15 mouse cellular contexts compared by ENCODE assay signal in genomic region chr14:60559376-60559775, GRCm38 (mm10).
DNase-seq lines count a peak whose midpoint lies in the region; ATAC-seq lines count a peak whose summit lies in the region.
"Had no signal": no experiment of that assay in that cellular context is flagged by ENCODE, and none has a peak within 500 bp of the region (broad histone marks: within the 10 kb centered on the region; RNA-seq: fewer than 3 reads in every experiment).

No protein-coding gene starts in this region.

- peak; percentile 29 for DNase-seq in embryo, embryonic 10.5 days (ENCODE audit: low spot score)
- no peak for DNase-seq in embryo, embryonic 10 days (ENCODE audit: low spot score)
- peak; percentile 81 for DNase-seq in heart, adult 11 months
- no peak for DNase-seq in heart, adult 8-10 months (ENCODE audit: low spot score)
- DNase-seq in kidney, postnatal 10 days = peak; percentile 16
- DNase-seq in forelimb bud, embryonic 11.5 days (ENCODE audit: low read depth, low spot score) = peak; percentile 11
- DNase-seq in hindbrain, embryonic 11.5 days (ENCODE audit: low spot score) = no peak
- DNase-seq: kidney, adult 11 months had no signal

- H3K27ac ChIP-seq in kidney, embryonic 16.5 days (ENCODE audit: low read length) = no peak overlapping the region
- no peak overlapping the region for H3K27ac ChIP-seq in hindbrain, embryonic 11.5 days (ENCODE audit: low read depth, low read length)
- H3K27ac ChIP-seq: embryonic facial prominence, embryonic 12.5 days; heart, embryonic 13.5 days; hindbrain, embryonic 13.5 days; hindbrain, postnatal 0 days had no signal

- no peak overlapping the region for H3K4me2 ChIP-seq in kidney, embryonic 16.5 days (replicated peaks; ENCODE audit: low read depth, low read length)
- no peak overlapping the region for H3K4me2 ChIP-seq in hindbrain, embryonic 11.5 days (replicated peaks; ENCODE audit: low read depth, low read length)
- H3K4me2 ChIP-seq: embryonic facial prominence, embryonic 12.5 days; heart, embryonic 13.5 days; hindbrain, embryonic 13.5 days had no signal

- ATAC-seq in kidney, embryonic 16.5 days (ENCODE audit: low FRiP score, low TSS enrichment) = no peak
- no peak for ATAC-seq in hindbrain, embryonic 11.5 days (ENCODE audit: low FRiP score)
- ATAC-seq: forebrain, embryonic 14.5 days; Patski had no signal

- no peak overlapping the region for H3K4me3 ChIP-seq in kidney, embryonic 16.5 days (ENCODE audit: low read length)
- H3K4me3 ChIP-seq in hindbrain, embryonic 11.5 days (ENCODE audit: low read depth, low read length) = no peak overlapping the region
- H3K4me3 ChIP-seq: embryonic facial prominence, embryonic 12.5 days; heart, embryonic 13.5 days; hindbrain, embryonic 13.5 days had no signal

- no peaks in the 10 kb centered on the region for H3K27me3 ChIP-seq in kidney, embryonic 16.5 days (ENCODE audit: insufficient read depth, low read length)
- no peaks in the 10 kb centered on the region for H3K27me3 ChIP-seq in hindbrain, embryonic 11.5 days (ENCODE audit: control insufficient read depth, insufficient read depth, low read length)
- H3K27me3 ChIP-seq: embryonic facial prominence, embryonic 12.5 days; heart, embryonic 13.5 days; hindbrain, embryonic 13.5 days had no signal

- H3K4me1 ChIP-seq in kidney, embryonic 16.5 days (ENCODE audit: insufficient read depth, low read length) = peaks cover 31% of the 10 kb centered on the region
- peaks cover 7% of the 10 kb centered on the region; the same call in 1 of the 2 replicates for H3K4me1 ChIP-seq in hindbrain, embryonic 11.5 days (replicated peaks; ENCODE audit: control insufficient read depth, insufficient read depth, low read length)

- no peaks in the 10 kb centered on the region for H3K36me3 ChIP-seq in kidney, embryonic 16.5 days (ENCODE audit: insufficient read depth, low read length)
- H3K36me3 ChIP-seq in hindbrain, embryonic 11.5 days (ENCODE audit: control insufficient read depth, insufficient read depth, low read length) = no peaks in the 10 kb centered on the region
- H3K36me3 ChIP-seq: embryonic facial prominence, embryonic 12.5 days; heart, embryonic 13.5 days; hindbrain, embryonic 13.5 days had no signal

- 73% methylated on average over 5 of the region's 5 CpGs for WGBS in kidney, embryonic 16.5 days
- WGBS in hindbrain, embryonic 11.5 days = 72% methylated on average over 5 of the region's 5 CpGs

- no peak overlapping the region for H3K9ac ChIP-seq in kidney, embryonic 16.5 days (replicated peaks; ENCODE audit: low read length)
- H3K9ac ChIP-seq in hindbrain, embryonic 11.5 days (ENCODE audit: low read depth, low read length) = no peak overlapping the region
- H3K9ac ChIP-seq: embryonic facial prominence, embryonic 12.5 days; heart, embryonic 13.5 days; hindbrain, embryonic 13.5 days had no signal

- H3K9me3 ChIP-seq in kidney, embryonic 16.5 days (ENCODE audit: low read length) = no peaks in the 10 kb centered on the region
- H3K9me3 ChIP-seq in hindbrain, embryonic 11.5 days (ENCODE audit: control insufficient read depth, low read length) = no peaks in the 10 kb centered on the region
- H3K9me3 ChIP-seq: embryonic facial prominence, embryonic 12.5 days; heart, embryonic 13.5 days; hindbrain, embryonic 13.5 days had no signal

Comparison
In these comparisons a context has a peak if more than half of its experiments do, and no peak if none do; other contexts are left out.
1. DNase-seq: peak in embryo, embryonic 10.5 days (single experiment), heart, adult 11 months (single experiment), kidney, postnatal 10 days (single experiment) and forelimb bud, embryonic 11.5 days (single experiment); none in embryo, embryonic 10 days (single experiment), heart, adult 8-10 months (single experiment) and hindbrain, embryonic 11.5 days (single experiment).